Comparison of ENCODE assay signal across 11 mouse cellular contexts in genomic region chr4:62562006-62562405, GRCm38 (mm10). TPM values are rescaled to one million over a fixed set of nuclear protein-coding genes. Genes with fewer than 3 reads are reported as not detected.
DNase-seq lines count a peak whose midpoint lies in the region; ATAC-seq lines count a peak whose summit lies in the region.
"Had no signal": no experiment of that assay in that cellular context is flagged by ENCODE, and none has a peak within 500 bp of the region (broad histone marks: within the 10 kb centered on the region; RNA-seq: fewer than 3 reads in every experiment).

No protein-coding gene starts in this region.

- no peaks in the 10 kb centered on the region for H3K36me3 ChIP-seq in hindbrain, embryonic 10.5 days
- no peaks in the 10 kb centered on the region for H3K36me3 ChIP-seq in hindbrain, embryonic 14.5 days (replicated peaks; ENCODE audit: control insufficient read depth, insufficient read depth)
- no peaks in the 10 kb centered on the region for H3K36me3 ChIP-seq in limb, embryonic 10.5 days

- intact Hi-C loops in left cerebral cortex, postnatal 10 days (cut with DNase I), result loop anchor here (10.0 kb wide), 1 partner anchor 553 kb away; no protein-coding TSS in a partner anchor

- no peaks in the 10 kb centered on the region for H3K9me3 ChIP-seq in hindbrain, embryonic 10.5 days
- H3K9me3 ChIP-seq in hindbrain, embryonic 14.5 days (ENCODE audit: control insufficient read depth, low read length), result no peaks in the 10 kb centered on the region
- H3K9me3 ChIP-seq in limb, embryonic 10.5 days (replicated peaks), result no peaks in the 10 kb centered on the region

- H3K9ac ChIP-seq in hindbrain, embryonic 14.5 days, result no peak overlapping the region

- DNase-seq in hindbrain, embryonic 10.5 days (ENCODE audit: low spot score), result no peak
- DNase-seq in hindbrain, embryonic 14.5 days (ENCODE audit: low spot score), result no peak
- DNase-seq in thymus, postnatal 4 days, result peak; percentile 32
- no peak for DNase-seq in thymus, postnatal 36 days
- no peak for DNase-seq in limb, embryonic 10.5 days (ENCODE audit: low spot score)
- no peak for DNase-seq in left cerebral cortex, postnatal 10 days (ENCODE audit: extremely low spot score in 1 of 2, low spot score in 2 of 2)
- no peak for DNase-seq in spleen, postnatal 4 days (ENCODE audit: low spot score in 2 of 2)
- no peak for DNase-seq in cerebellum, adult 9-10 months

- no peak for ATAC-seq in hindbrain, embryonic 14.5 days (ENCODE audit: low FRiP score)
- ATAC-seq: Patski had no signal

- H3K27ac ChIP-seq in hindbrain, embryonic 10.5 days, result peak overlapping the region; percentile 46; the same call in 1 of the 2 replicates
- H3K27ac ChIP-seq in hindbrain, embryonic 14.5 days, result no peak overlapping the region
- peak overlapping the region; percentile 46; the same call in 1 of the 2 replicates for H3K27ac ChIP-seq in limb, embryonic 10.5 days
- H3K27ac ChIP-seq: kidney, postnatal 0 days had no signal

- 85% methylated on average over 4 of the region's 4 CpGs for WGBS in hindbrain, embryonic 10.5 days
- 81% methylated on average over 4 of the region's 4 CpGs for WGBS in hindbrain, embryonic 14.5 days
- 77% methylated on average over 4 of the region's 4 CpGs for WGBS in limb, embryonic 10.5 days

- no peak overlapping the region for H3K4me3 ChIP-seq in hindbrain, embryonic 10.5 days
- H3K4me3 ChIP-seq in hindbrain, embryonic 14.5 days (replicated peaks; ENCODE audit: low read length), result no peak overlapping the region
- H3K4me3 ChIP-seq in limb, embryonic 10.5 days, result no peak overlapping the region

- no peaks in the 10 kb centered on the region for H3K27me3 ChIP-seq in hindbrain, embryonic 10.5 days (ENCODE audit: insufficient read depth, poor library complexity, severe bottlenecking)
- H3K27me3 ChIP-seq in hindbrain, embryonic 14.5 days (ENCODE audit: control insufficient read depth, insufficient read depth, low read length), result no peaks in the 10 kb centered on the region
- H3K27me3 ChIP-seq in limb, embryonic 10.5 days (ENCODE audit: low read depth, poor library complexity, severe bottlenecking), result no peaks in the 10 kb centered on the region
- H3K27me3 ChIP-seq: CH12.LX, Patski had no signal

- H3K4me2 ChIP-seq in hindbrain, embryonic 14.5 days (replicated peaks), result no peak overlapping the region

- 0 out of 2 replicates have a peak, but pooled peaks cover 5% of the 10 kb centered on the region for H3K4me1 ChIP-seq in hindbrain, embryonic 10.5 days (replicated peaks)
- no peaks in the 10 kb centered on the region for H3K4me1 ChIP-seq in hindbrain, embryonic 14.5 days (replicated peaks; ENCODE audit: control insufficient read depth, insufficient read depth, low read length)
- H3K4me1 ChIP-seq in limb, embryonic 10.5 days, result 0 out of 2 replicates have a peak, but pooled peaks cover 8% of the 10 kb centered on the region

RNA-seq across cellular contexts. Expression of gene Rgs3, which starts 2.4 kb away (rescaled TPM):
- 36.2 and 48.6 TPM in 2 replicates for polyA plus RNA-seq in hindbrain, embryonic 10.5 days (2016; fragmentation: Nextera tagmentation; extraction: Ambion mirVana)
- polyA plus RNA-seq in hindbrain, embryonic 14.5 days (2014; fragmentation: Nextera tagmentation; extraction: Ambion mirVana), result 35.2 and 42.9 TPM in 2 replicates
- 24.9 and 38.2 TPM in 2 replicates for polyA plus RNA-seq in limb, embryonic 10.5 days (2016; fragmentation: Nextera tagmentation; extraction: Ambion mirVana)
- total RNA-seq in left cerebral cortex, postnatal 10 days (2021), result 10 to 100 TPM; 30.5 to 30.6 TPM

RNA-seq across cellular contexts. Expression of gene 4933430I17Rik, which starts 36.8 kb away (rescaled TPM):
- 1.2 and 1.5 TPM in 2 replicates for polyA plus RNA-seq in hindbrain, embryonic 10.5 days (2016; fragmentation: Nextera tagmentation; extraction: Ambion mirVana)
- 0.24 and 0.76 TPM in 2 replicates for polyA plus RNA-seq in hindbrain, embryonic 14.5 days (2014; fragmentation: Nextera tagmentation; extraction: Ambion mirVana)
- 0.86 and 1.7 TPM in 2 replicates for polyA plus RNA-seq in limb, embryonic 10.5 days (2016; fragmentation: Nextera tagmentation; extraction: Ambion mirVana)
- total RNA-seq in left cerebral cortex, postnatal 10 days (2021), result under 1 TPM; 0.19 to 0.26 TPM

RNA-seq across cellular contexts. Expression of gene Pole3, which starts 37.1 kb away (rescaled TPM):
- polyA plus RNA-seq in hindbrain, embryonic 10.5 days (2016; fragmentation: Nextera tagmentation; extraction: Ambion mirVana), result 124 and 125 TPM in 2 replicates
- polyA plus RNA-seq in hindbrain, embryonic 14.5 days (2014; fragmentation: Nextera tagmentation; extraction: Ambion mirVana), result 52.7 and 58.3 TPM in 2 replicates
- 113 and 116 TPM in 2 replicates for polyA plus RNA-seq in limb, embryonic 10.5 days (2016; fragmentation: Nextera tagmentation; extraction: Ambion mirVana)
- 10 to 100 TPM; 26.2 to 27.1 TPM for total RNA-seq in left cerebral cortex, postnatal 10 days (2021)

RNA-seq across cellular contexts. Expression of gene Alad, which starts 42.3 kb away (rescaled TPM):
- 114 and 123 TPM in 2 replicates for polyA plus RNA-seq in hindbrain, embryonic 10.5 days (2016; fragmentation: Nextera tagmentation; extraction: Ambion mirVana)
- polyA plus RNA-seq in hindbrain, embryonic 14.5 days (2014; fragmentation: Nextera tagmentation; extraction: Ambion mirVana), result 73.4 and 75.2 TPM in 2 replicates
- 108 and 124 TPM in 2 replicates for polyA plus RNA-seq in limb, embryonic 10.5 days (2016; fragmentation: Nextera tagmentation; extraction: Ambion mirVana)
- 10 to 100 TPM; 27.3 to 30.1 TPM for total RNA-seq in left cerebral cortex, postnatal 10 days (2021)

RNA-seq across cellular contexts. Expression of gene Hdhd3, which starts 58.7 kb away (rescaled TPM):
- 9.8 and 14.1 TPM in 2 replicates for polyA plus RNA-seq in hindbrain, embryonic 10.5 days (2016; fragmentation: Nextera tagmentation; extraction: Ambion mirVana)
- polyA plus RNA-seq in hindbrain, embryonic 14.5 days (2014; fragmentation: Nextera tagmentation; extraction: Ambion mirVana), result 11.7 and 13.3 TPM in 2 replicates
- 11.7 and 13.5 TPM in 2 replicates for polyA plus RNA-seq in limb, embryonic 10.5 days (2016; fragmentation: Nextera tagmentation; extraction: Ambion mirVana)
- 1 to 10 TPM; 8.3 to 8.4 TPM for total RNA-seq in left cerebral cortex, postnatal 10 days (2021)
